Mouse (Mus musculus) stomach, postnatal 0 days (tissue): Measurements from ENCODE around the gene Zc3h6. TPM values are rescaled to one million over a fixed set of nuclear protein-coding genes. Genes with fewer than 3 reads are reported as not detected.
"Not testable (repeated sequence)": the region's sequence is repeated elsewhere in the genome, so short reads cannot be mapped to it uniquely, and the experiment has no call there.

Experiments used
- ATAC-seq: fragments of 200-750 bp; cut with Nextera tagmentation; 2 replicates; pipeline ENCODE4 v1.8.0; 2017; ENCODE audit not compliant: low FRiP score, low TSS enrichment
- DNase-seq: peaks from one replicate; pipeline ENCODE4 v3.0.0-alpha.2; 2016; ENCODE audit warnings: low spot score
- H3K27ac ChIP-seq: fragments of 300-500 bp; sonication (generic); replicated peaks from 2 replicates; pipeline ENCODE4 v1.5.1; 2014; ENCODE audit warnings: mild to moderate bottlenecking, control low read depth
- H3K27me3 ChIP-seq: fragments of 300-500 bp; sonication (generic); 2 replicates; pipeline ENCODE4 v1.6.1; 2014; ENCODE audit warnings: low read length; ENCODE audit not compliant: control insufficient read depth, insufficient read depth
- H3K36me3 ChIP-seq: fragments of 300-500 bp; sonication (generic); 2 replicates; pipeline ENCODE4 v1.6.1; 2014; ENCODE audit warnings: low read length, mixed read lengths; ENCODE audit not compliant: control insufficient read depth, insufficient read depth
- H3K4me1 ChIP-seq: fragments of 300-500 bp; sonication (generic); replicated peaks from 2 replicates; pipeline ENCODE4 v1.6.1; 2014; ENCODE audit warnings: antibody characterized with exemption; ENCODE audit not compliant: control insufficient read depth, insufficient read depth
- H3K4me2 ChIP-seq: fragments of 300-500 bp; sonication (generic); replicated peaks from 2 replicates; pipeline ENCODE4 v1.6.1; 2014; ENCODE audit warnings: low read depth, mild to moderate bottlenecking, control low read depth, moderate library complexity
- H3K4me3 ChIP-seq: fragments of 300-500 bp; sonication (generic); 2 replicates; pipeline ENCODE4 v1.5.1; 2014; ENCODE audit warnings: low read depth, low read length, control low read depth
- H3K9ac ChIP-seq: fragments of 300-500 bp; sonication (generic); 2 replicates; pipeline ENCODE4 v1.6.1; 2014; ENCODE audit warnings: mild to moderate bottlenecking, low read length, control low read depth, mixed read lengths
- H3K9me3 ChIP-seq: fragments of 300-500 bp; sonication (generic); 2 replicates; pipeline ENCODE4 v1.6.1; 2016; ENCODE audit warnings: low read length; ENCODE audit not compliant: control insufficient read depth
- CTCF ChIP-seq: IDR thresholded peaks from 2 replicates; pipeline ENCODE4 v1.5.1; 2016; ENCODE audit warnings: antibody characterized with exemption, low read depth, mild to moderate bottlenecking, moderate library complexity
- EP300 ChIP-seq: optimal IDR thresholded peaks from 2 replicates; pipeline ENCODE3; 2016; ENCODE audit warnings: antibody characterized with exemption
- WGBS: fragments of 180-500 bp; shearing (Covaris S2); extraction: QIAGEN DNeasy Blood & Tissue Kit; methylation state at CpG from one replicate; pipeline ENCODE4 v1.1.7; 2014; 5-methylcytosine and 5-hydroxymethylcytosine counted together
- polyA plus RNA-seq: library from polyadenylated mRNA; unstranded; fragments of >200 nt; fragmentation: Nextera tagmentation; extraction: Ambion mirVana; gene quantifications from 2 replicates; pipeline ENCODE4 v1.2.1, GENCODE M21; 2015

Gene Zc3h6
- polyA plus RNA-seq, 1 experiment from 2014 or later, result 2.6 TPM

DNA sequence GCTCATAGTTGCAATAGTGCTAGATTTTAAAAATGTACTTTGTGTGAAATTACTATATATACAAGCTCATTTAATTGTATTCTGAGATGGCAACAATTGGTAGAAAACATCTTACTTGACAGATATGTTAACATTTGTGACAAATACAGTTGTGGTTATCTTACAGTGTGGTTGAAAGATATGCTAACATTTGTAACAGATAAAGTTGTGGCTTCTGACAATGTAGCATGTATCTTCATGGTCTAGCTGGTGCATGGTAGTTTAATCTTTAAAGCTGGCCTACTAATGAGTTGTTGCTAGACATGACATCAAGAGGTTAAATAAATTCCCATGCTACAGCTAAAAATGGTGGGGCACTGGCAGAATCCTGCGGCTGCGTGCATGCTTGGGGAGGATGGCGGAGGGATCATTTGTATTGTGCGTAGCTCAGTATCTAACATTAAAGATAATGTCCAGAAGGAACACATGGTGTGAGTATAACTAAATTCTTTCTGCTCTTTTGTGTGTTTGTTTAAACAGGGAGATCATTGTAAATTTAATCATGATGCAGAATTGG lies 39.1 kb downstream of the Zc3h6 start:
- WGBS, result 66% methylated on average over 4 of the region's 4 CpGs
- no peak for DNase-seq
- Histone ChIP-seq H3K36me3 (no peaks in the 10 kb centered on the region), H3K4me2 (no peak overlapping the region), H3K27me3 (no peaks in the 10 kb centered on the region), H3K9ac (no peak overlapping the region), H3K4me3 (no peak overlapping the region), H3K9me3 (no peaks in the 10 kb centered on the region), H3K4me1 (no peaks in the 10 kb centered on the region), H3K27ac (no peak overlapping the region)
- ATAC-seq, result no peak
- TF ChIP-seq CTCF (no peak), EP300 (no peak)

DNA sequence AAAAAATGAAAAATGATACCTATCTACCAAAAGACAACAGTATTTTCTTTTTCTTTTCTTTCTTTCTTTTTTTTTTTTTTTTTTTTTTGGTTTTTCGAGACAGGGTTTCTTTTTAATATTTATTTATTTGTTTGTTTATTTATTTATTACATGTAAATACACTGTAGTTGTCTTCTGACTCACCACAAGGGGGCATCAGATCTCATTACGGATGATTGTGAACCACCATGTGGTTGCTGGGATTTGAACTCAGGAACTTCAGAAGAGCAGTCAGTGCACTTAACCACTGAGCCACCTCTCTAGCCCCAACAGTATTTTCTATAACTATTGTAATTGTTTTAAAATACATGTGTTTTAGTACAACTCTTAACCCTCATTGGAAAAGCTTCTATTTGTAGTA lies 41.7 kb downstream of the Zc3h6 start:
- H3K4me3 ChIP-seq, ATAC-seq, H3K27me3 ChIP-seq, H3K4me2 ChIP-seq, H3K9ac ChIP-seq, DNase-seq, H3K36me3 ChIP-seq, H3K4me1 ChIP-seq, H3K9me3 ChIP-seq, H3K27ac ChIP-seq: not testable (repeated sequence)
- WGBS, result 79% methylated on average over 2 of the region's 2 CpGs
- TF ChIP-seq CTCF, result peak; percentile 56

- no peak for DNase-seq
Measured at GRCm38 (mm10) chr2:129020106-129020505, 52.9 kb downstream of the Zc3h6 start.

GRCm38 (mm10) chr2:129024820-129025219 lies 57.6 kb downstream of the Zc3h6 start:
- Histone ChIP-seq H3K4me2 (no peak overlapping the region), H3K27ac (no peak overlapping the region), H3K36me3 (no peaks in the 10 kb centered on the region), H3K9me3 (no peaks in the 10 kb centered on the region), H3K4me3 (no peak overlapping the region), H3K4me1 (no peaks in the 10 kb centered on the region), H3K27me3 (no peaks in the 10 kb centered on the region), H3K9ac (no peak overlapping the region)
- TF ChIP-seq CTCF (no peak), EP300 (no peak)
- no peak for DNase-seq
- no peak for ATAC-seq
- 66% methylated on average over 9 of the region's 9 CpGs for WGBS

More at GRCm38 (mm10) chr2:129020106-129020505, 52.9 kb downstream of the Zc3h6 start:
- Histone ChIP-seq H3K9me3 (no peaks in the 10 kb centered on the region), H3K4me3 (no peak overlapping the region), H3K27me3 (no peaks in the 10 kb centered on the region), H3K36me3 (no peaks in the 10 kb centered on the region; the same call in 1 of the 2 replicates), H3K4me1 (no peaks in the 10 kb centered on the region), H3K4me2 (no peak overlapping the region), H3K9ac (no peak overlapping the region), H3K27ac (no peak overlapping the region)
- 34% methylated on average over 2 of the region's 2 CpGs for WGBS
- no peak for ATAC-seq
- TF ChIP-seq CTCF (no peak), EP300 (no peak)

GRCm38 (mm10) chr2:129035381-129035780 lies 68.2 kb downstream of the Zc3h6 start:
- no peak overlapping the region for H3K4me2 ChIP-seq
- peaks cover 2% of the 10 kb centered on the region; the same call in 1 of the 2 replicates for H3K27me3 ChIP-seq
- no peak overlapping the region for H3K27ac ChIP-seq
- H3K9me3 ChIP-seq, result no peaks in the 10 kb centered on the region
- WGBS, result 71% methylated on average over 5 of the region's 5 CpGs
- DNase-seq (no peak), ATAC-seq (no peak)
- H3K9ac ChIP-seq, result no peak overlapping the region
- no peaks in the 10 kb centered on the region for H3K36me3 ChIP-seq
- peaks cover 6% of the 10 kb centered on the region; the same call in 1 of the 2 replicates for H3K4me1 ChIP-seq
- no peak for TF ChIP-seq EP300
- no peak for TF ChIP-seq CTCF
- H3K4me3 ChIP-seq, result no peak overlapping the region

GRCm38 (mm10) chr2:129038426-129038936 lies 71.3 kb downstream of the Zc3h6 start:
- Histone ChIP-seq H3K9ac (peak overlapping the region; percentile 47), H3K9me3 (no peaks in the 10 kb centered on the region), H3K27me3 (peaks cover 2% of the 10 kb centered on the region; the same call in 1 of the 2 replicates), H3K4me2 (peak overlapping the region; percentile 80), H3K4me1 (peaks cover 6% of the 10 kb centered on the region; the same call in 1 of the 2 replicates), H3K27ac (no peak overlapping the region), H3K4me3 (peak overlapping the region; percentile 42), H3K36me3 (no peaks in the 10 kb centered on the region)
- ATAC-seq, result no peak; the same call in 1 of the 2 replicates
- no peak for DNase-seq
- 26% methylated on average over 15 of the region's 15 CpGs for WGBS
- TF ChIP-seq CTCF (no peak), EP300 (no peak)
